Mouse (Mus musculus) CH12.LX (cell line): ENCODE data around the gene Osbpl11.

Source experiments
- CTCF ChIP-seq, 2 experiments: IDR thresholded peaks in 1 of 2; conservative IDR thresholded peaks in 1 of 2; 2 replicates each; pipeline ENCODE4 v1.5.1; 2011 to 2012; ENCODE audit warnings: low read depth in 2 of 2, low read length in 2 of 2, improper control_type of control experiment in 1 of 2, inconsistent platforms in 1 of 2, mild to moderate bottlenecking in 1 of 2, moderate library complexity in 1 of 2
- E2F4 ChIP-seq: IDR thresholded peaks from 2 replicates; pipeline ENCODE4 v1.6.1; 2011; ENCODE audit warnings: low read depth, low read length, improper control_type of control experiment; ENCODE audit not compliant: insufficient replicate concordance
- JUND ChIP-seq: conservative IDR thresholded peaks from 2 replicates; pipeline ENCODE4 v1.6.1; 2011; ENCODE audit warnings: low read depth, low read length, improper control_type of control experiment
- POLR2A ChIP-seq: IDR thresholded peaks from 2 replicates; pipeline ENCODE4 v1.6.1; 2011; ENCODE audit warnings: low read depth, mild to moderate bottlenecking, improper control_type of control experiment, low read length
- POLR2AphosphoS2 ChIP-seq: IDR thresholded peaks from 2 replicates; pipeline ENCODE4 v1.6.1; 2011; ENCODE audit warnings: low read depth, low read length, improper control_type of control experiment
- ZC3H11A ChIP-seq: IDR thresholded peaks from 2 replicates; pipeline ENCODE4 v1.6.1; 2012; ENCODE audit warnings: low read depth, mild to moderate bottlenecking, inconsistent platforms, low read length, improper control_type of control experiment

DNA sequence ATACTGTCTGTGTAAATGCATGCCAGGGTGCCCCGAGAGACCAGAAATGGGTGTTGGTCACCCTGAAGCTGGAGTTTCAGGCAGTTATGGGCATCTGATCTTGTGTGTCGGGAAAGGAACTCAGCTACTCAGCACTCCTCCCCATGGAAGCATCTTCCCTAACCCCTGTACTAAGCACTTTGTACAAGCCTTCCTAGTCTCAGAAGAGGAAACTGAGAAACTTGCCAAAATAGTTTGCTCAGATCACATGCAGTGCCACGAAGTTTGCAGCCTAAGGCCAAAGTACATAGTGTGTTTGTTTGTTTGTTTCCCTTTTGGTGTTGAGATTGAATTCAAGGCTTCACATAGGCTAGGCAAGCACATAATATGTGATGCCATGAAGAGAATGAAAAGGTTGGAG lies 5.0 kb upstream of the Osbpl11 start:
- TF ChIP-seq JUND (no peak), CTCF (conservative IDR thresholded peaks at IDR 0.05 in 1 of 2, IDR thresholded peaks at IDR 0.05 in 1 of 2; ENCODE audit: low read depth in 2 of 2, low read length in 2 of 2) (no peak), ZC3H11A (no peak), E2F4 (no peak), POLR2A (no peak), POLR2AphosphoS2 (no peak)
